Mouse (Mus musculus): Measurements from ENCODE around the gene Gipr.

- TF ChIP-seq CTCF (IDR thresholded peaks at IDR 0.05; ENCODE audit: control insufficient read depth, insufficient read depth, insufficient read length) (no peak), MYOG (IDR thresholded peaks at IDR 0.05; ENCODE audit: control insufficient read depth, extremely low read depth, insufficient read length) (no peak)
Observed at GRCm38 (mm10) chr7:19124713-19125112, 41.2 kb downstream of the Gipr start.

All from C2C12 (cell line).